Mouse (Mus musculus) small intestine, adult 2 months (tissue): ENCODE results near the gene Ccdc38. TPM values are rescaled to one million over a fixed set of nuclear protein-coding genes. Genes with fewer than 3 reads are reported as not detected.

ENCODE experiments used
- H3K27ac ChIP-seq: fragments of 200-500 bp; 2 replicates; pipeline ENCODE4 v1.5.1; 2012; ENCODE audit warnings: low read depth, low read length, control low read depth, inconsistent platforms; ENCODE audit not compliant: insufficient read depth
- H3K27me3 ChIP-seq: fragments of 200-500 bp; 2 replicates; pipeline ENCODE4 v1.6.1; 2012; ENCODE audit warnings: mild to moderate bottlenecking, moderate library complexity, low read length, inconsistent platforms; ENCODE audit not compliant: control insufficient read depth, insufficient read depth
- H3K36me3 ChIP-seq: fragments of 200-500 bp; 2 replicates; pipeline ENCODE4 v1.6.1; 2012; ENCODE audit warnings: mild to moderate bottlenecking, low read length, control low read depth, inconsistent platforms; ENCODE audit not compliant: control insufficient read depth, insufficient read depth
- H3K4me1 ChIP-seq: fragments of 200-500 bp; 2 replicates; pipeline ENCODE4 v1.6.1; 2012; ENCODE audit warnings: low read length, inconsistent platforms, mixed read lengths; ENCODE audit not compliant: control insufficient read depth, insufficient read depth, insufficient read length
- H3K4me3 ChIP-seq: fragments of 200-500 bp; 2 replicates; pipeline ENCODE4 v1.5.1; 2012; ENCODE audit warnings: low read depth, mild to moderate bottlenecking, control low read depth, inconsistent platforms, low read length, moderate library complexity
- CTCF ChIP-seq: fragments of 200-500 bp; IDR thresholded peaks from 2 replicates; pipeline ENCODE4 v1.5.1; 2012; ENCODE audit warnings: low read depth, mild to moderate bottlenecking, control low read depth, inconsistent platforms, low read length, moderate library complexity, mixed read lengths; ENCODE audit not compliant: insufficient replicate concordance, insufficient read length; ENCODE audit errors: extremely low read depth
- POLR2A ChIP-seq: fragments of 200-500 bp; IDR thresholded peaks from 2 replicates; pipeline ENCODE4 v1.6.1; 2012; ENCODE audit warnings: low read depth, mild to moderate bottlenecking, control low read depth, inconsistent platforms, low read length, moderate library complexity
- whole genome bisulfite sequencing: fragments of 180-500 bp; shearing (Covaris S2); methylation state at CpG from one replicate; pipeline ENCODE4 v1.1.7; 2018; 5-methylcytosine and 5-hydroxymethylcytosine counted together
- polyA plus RNA-seq: library from polyadenylated mRNA; depleted of rRNA; stranded (reverse); fragments of >200 nt; gene quantifications from 2 replicates; pipeline ENCODE4 v1.2.3, GENCODE M21; 2012

Ccdc38 gene
- polyA plus RNA-seq, 1 experiment = not detected

- Histone ChIP-seq H3K4me1 (no peaks in the 10 kb centered on the region), H3K4me3 (no peak overlapping the region), H3K27ac (no peak overlapping the region), H3K27me3 (no peaks in the 10 kb centered on the region; the same call in 1 of the 2 replicates), H3K36me3 (no peaks in the 10 kb centered on the region)
- 85% methylated on average over 11 of the region's 11 CpGs for WGBS
- no peak for TF ChIP-seq POLR2A
- TF ChIP-seq CTCF = no peak
Observed at GRCm38 (mm10) chr10:93567841-93568566, 27.6 kb downstream of the Ccdc38 start.

- Histone ChIP-seq H3K36me3 (no peaks in the 10 kb centered on the region), H3K27ac (no peak overlapping the region), H3K27me3 (no peaks in the 10 kb centered on the region; the same call in 1 of the 2 replicates), H3K4me3 (no peak overlapping the region), H3K4me1 (no peaks in the 10 kb centered on the region)
- TF ChIP-seq CTCF (no peak), POLR2A (no peak)
- WGBS = 81% methylated on average over 6 of the region's 6 CpGs
Observed at GRCm38 (mm10) chr10:93568671-93569070, 28.2 kb downstream of the Ccdc38 start.

- 45% methylated on average over 2 of the region's 2 CpGs for WGBS
- Histone ChIP-seq H3K27ac (no peak overlapping the region), H3K4me1 (no peaks in the 10 kb centered on the region), H3K36me3 (no peaks in the 10 kb centered on the region), H3K4me3 (no peak overlapping the region), H3K27me3 (no peaks in the 10 kb centered on the region; the same call in 1 of the 2 replicates)
- TF ChIP-seq POLR2A (no peak), CTCF (no peak)
Observed at GRCm38 (mm10) chr10:93572209-93572608, 31.8 kb downstream of the Ccdc38 start.

- H3K4me3 ChIP-seq = no peak overlapping the region
- TF ChIP-seq POLR2A (no peak), CTCF (no peak)
- 43% methylated on average over 4 of the region's 4 CpGs for WGBS
Observed at GRCm38 (mm10) chr10:93574966-93575365, 34.5 kb downstream of the Ccdc38 start.

GRCm38 (mm10) chr10:93575960-93576359, 35.5 kb downstream of the Ccdc38 start:
- 80% methylated on average over 8 of the region's 8 CpGs for WGBS
- no peak overlapping the region for H3K4me3 ChIP-seq
- no peaks in the 10 kb centered on the region for H3K4me1 ChIP-seq
- H3K36me3 ChIP-seq = no peaks in the 10 kb centered on the region
- no peaks in the 10 kb centered on the region for H3K27me3 ChIP-seq
- TF ChIP-seq CTCF (no peak), POLR2A (no peak)
- H3K27ac ChIP-seq = no peak overlapping the region

More at GRCm38 (mm10) chr10:93574966-93575365, 34.5 kb downstream of the Ccdc38 start:
- Histone ChIP-seq H3K27ac (no peak overlapping the region), H3K36me3 (no peaks in the 10 kb centered on the region), H3K4me1 (no peaks in the 10 kb centered on the region), H3K27me3 (no peaks in the 10 kb centered on the region; the same call in 1 of the 2 replicates)

GRCm38 (mm10) chr10:93577271-93577886, 36.9 kb downstream of the Ccdc38 start:
- Histone ChIP-seq H3K4me1 (no peaks in the 10 kb centered on the region), H3K27ac (no peak overlapping the region), H3K36me3 (peaks cover under 1% of the 10 kb centered on the region; the same call in 1 of the 2 replicates), H3K4me3 (no peak overlapping the region), H3K27me3 (no peaks in the 10 kb centered on the region)
- 62% methylated on average over 13 of the region's 13 CpGs for WGBS
- TF ChIP-seq POLR2A (no peak), CTCF (peak; percentile 76)

GRCm38 (mm10) chr10:93588796-93589195, 48.4 kb downstream of the Ccdc38 start:
- WGBS = 1% methylated on average over 11 of the region's 11 CpGs
- H3K4me3 ChIP-seq = peak overlapping the region; percentile 89
- no peak overlapping the region for H3K27ac ChIP-seq
- no peak for TF ChIP-seq CTCF
- TF ChIP-seq POLR2A = no peak
- no peaks in the 10 kb centered on the region for H3K4me1 ChIP-seq
- H3K36me3 ChIP-seq = peaks cover 5% of the 10 kb centered on the region
- H3K27me3 ChIP-seq = no peaks in the 10 kb centered on the region
